Mouse (Mus musculus) granulocyte monocyte progenitor cell, adult 5-6 weeks (primary cell): ENCODE results near the gene Treml1. TPM values are rescaled to one million over a fixed set of nuclear protein-coding genes. Genes with fewer than 3 reads are reported as not detected.

ENCODE experiments used
- ATAC-seq: replicated peaks from 2 replicates; pipeline ENCODE4 v1.8.0; 2016; ENCODE audit warnings: mild to moderate bottlenecking, moderate TSS enrichment, inconsistent platforms; ENCODE audit not compliant: poor library complexity, severe bottlenecking
- total RNA-seq, 2 experiments: library from RNA; stranded (forward) in 1 of 2; stranded (reverse) in 1 of 2; fragments of 200-712, 200-1000 nt in 1 of 2; fragments of >200 nt in 1 of 2; fragmentation: Nextera tagmentation in 1 of 2; gene quantifications; 2 replicates each; pipeline ENCODE4 v1.2.3; 2014 to 2017

Treml1 gene
- total RNA-seq, 2 experiments from 2014 or later: 0.41 TPM; not detected in 1

- ATAC-seq: no peak
These were observed 3.9 kb upstream of the Treml1 start for GRCm38 (mm10) chr17:48355822-48356221.

DNA sequence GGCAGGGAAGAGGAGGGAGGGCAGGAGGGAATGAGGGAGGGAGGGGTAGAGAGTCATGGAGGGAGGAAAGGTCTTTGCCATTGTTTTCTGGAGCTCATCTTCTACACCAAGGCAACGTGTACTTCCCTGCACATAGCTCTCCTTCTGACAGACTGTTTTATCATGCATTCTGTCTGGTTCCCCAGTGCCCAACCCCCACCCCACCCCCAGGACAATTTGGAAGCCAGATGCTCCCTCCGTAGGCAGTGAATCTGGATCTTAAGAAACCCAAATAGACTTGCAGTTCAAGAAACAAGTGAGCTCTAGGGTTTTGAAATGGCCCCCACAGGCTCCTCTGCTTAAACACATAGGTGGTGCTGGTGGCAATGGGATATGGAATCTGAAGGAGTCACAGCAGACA, 1.8 kb upstream of the Treml1 start:
- no peak for ATAC-seq

DNA sequence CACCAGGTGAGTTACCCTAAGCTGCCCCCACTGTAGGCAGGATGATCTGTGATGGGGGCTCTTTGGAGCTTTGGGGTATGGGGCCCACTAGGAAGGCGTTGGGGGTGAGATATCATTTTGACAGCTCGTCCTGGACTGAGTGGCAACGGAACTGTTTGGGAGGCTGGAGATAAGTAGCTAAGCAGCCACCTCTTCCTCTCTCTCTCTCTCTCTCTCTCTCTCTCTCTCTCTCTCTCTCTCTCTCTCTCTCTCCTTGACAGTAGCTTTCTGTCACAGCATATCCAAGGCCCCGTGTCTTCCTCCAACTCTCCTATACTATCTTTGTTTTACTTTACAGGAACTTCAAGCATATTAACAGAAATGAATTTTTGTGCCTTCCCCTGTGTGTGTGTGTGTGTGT, 746 bp downstream of the Treml1 start:
- ATAC-seq: no peak

- ATAC-seq: no peak
These were observed 2.6 kb downstream of the Treml1 start for GRCm38 (mm10) chr17:48362346-48362745.

DNA sequence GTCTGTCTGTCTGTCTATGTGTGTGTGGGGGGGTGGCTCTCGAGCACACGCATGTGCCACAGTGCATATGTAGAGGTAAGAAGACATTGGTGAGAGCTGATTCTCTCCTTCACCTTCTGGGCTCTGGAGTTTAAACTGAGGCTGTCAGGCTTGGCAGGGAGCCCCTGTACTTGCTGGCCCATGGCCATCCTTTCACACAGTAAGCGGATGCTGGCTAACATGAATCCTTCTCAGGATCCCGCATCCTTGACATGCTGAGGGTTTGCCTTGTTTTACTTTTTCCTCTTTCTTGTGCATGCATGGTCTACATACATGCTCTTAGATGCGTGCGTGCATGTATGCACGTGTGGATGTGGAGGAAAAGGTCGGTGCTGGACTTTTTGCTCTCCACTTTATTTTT, 3.2 kb downstream of the Treml1 start:
- no peak for ATAC-seq

GRCm38 (mm10) chr17:48363421-48363965, 3.8 kb downstream of the Treml1 start:
- ATAC-seq: no peak

DNA sequence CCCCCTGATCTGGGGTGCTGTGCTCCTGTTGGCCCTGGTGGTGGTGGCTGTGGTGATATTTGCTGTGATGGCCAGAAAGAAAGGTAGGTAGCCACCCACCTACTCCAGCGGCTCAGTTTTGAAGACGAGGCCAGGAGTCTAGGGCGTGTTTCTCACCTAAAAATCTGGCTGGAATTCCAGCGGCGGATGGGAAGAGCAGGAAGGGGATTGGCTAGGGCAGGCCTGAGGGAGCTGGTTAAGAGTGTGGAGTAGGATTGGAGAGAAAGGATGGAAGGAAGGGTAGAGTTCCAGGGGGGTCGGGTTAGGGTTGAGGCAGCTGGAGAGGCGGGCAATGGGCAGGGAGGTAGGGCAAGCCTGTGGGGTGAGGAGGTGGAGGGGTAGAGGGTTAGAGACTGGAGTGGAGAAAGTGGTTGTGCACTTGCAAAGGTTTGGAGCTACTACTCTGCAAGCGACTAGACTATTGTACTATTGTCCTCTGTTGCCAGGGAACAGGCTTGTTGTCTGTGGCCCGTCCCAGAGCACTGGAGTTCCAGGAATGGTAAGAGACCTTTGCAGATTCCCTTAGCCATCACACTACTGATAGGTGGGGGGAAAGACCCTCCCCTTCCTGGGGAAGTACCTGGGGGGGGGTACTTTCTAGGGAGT, 5.9 kb downstream of the Treml1 start:
- no peak for ATAC-seq

DNA sequence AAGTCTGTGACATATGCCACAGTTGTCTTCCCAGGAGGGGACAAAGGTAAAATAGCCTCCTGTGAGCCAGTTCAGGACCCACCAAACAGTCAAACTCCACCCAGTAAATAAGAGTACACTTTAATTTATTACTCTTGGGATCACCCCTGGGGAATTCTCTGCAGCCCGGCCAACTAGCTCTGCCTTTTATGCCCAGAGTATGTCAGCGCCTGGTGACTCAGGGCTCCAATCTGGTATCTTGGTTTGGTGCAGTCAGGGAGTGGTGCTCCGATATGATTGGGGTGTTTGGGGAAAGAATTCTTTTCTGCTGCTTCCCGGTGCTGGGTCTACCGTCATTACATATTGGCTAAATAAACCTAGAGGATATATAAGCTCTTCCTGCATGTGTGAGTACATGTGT, 7.1 kb downstream of the Treml1 start:
- ATAC-seq: no peak

DNA sequence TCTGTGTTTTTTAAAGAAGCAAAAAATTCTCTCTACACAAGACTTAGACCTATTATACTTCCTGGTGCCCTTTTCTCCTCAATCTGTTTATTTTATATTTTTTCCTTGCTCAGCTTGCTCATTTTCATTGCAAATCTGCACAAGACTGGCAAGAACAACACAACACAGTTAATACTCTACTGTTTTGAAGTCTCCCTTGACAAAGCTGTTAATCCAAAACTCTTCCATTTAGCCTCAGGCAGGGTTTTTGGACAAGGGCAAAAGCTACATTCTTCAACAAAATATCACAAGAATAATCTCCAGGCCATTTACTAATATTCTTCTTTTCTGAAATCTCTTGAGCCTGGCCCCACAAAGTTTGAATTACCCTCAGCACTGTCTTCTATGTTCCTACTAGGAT, 11.9 kb downstream of the Treml1 start:
- ATAC-seq: no peak

DNA sequence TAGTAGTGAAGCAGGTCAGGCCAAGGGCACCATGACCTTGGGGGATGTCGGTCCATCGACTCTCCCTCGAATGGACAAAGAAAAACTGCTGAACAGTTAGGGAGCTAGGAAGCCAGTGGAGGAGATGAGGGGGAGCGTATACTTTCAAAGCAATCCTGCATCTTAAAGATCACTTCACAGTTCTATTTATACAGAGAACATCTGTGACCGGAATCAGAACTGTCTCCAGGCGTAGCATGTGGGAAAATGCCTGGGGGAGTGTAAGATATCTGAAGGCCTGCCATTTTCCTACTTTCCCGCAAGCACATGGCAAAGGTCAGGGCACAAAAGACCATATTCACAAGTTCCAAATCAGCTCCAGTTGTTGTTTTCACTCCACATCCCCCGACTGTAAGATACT, 13.3 kb downstream of the Treml1 start:
- no peak for ATAC-seq

DNA sequence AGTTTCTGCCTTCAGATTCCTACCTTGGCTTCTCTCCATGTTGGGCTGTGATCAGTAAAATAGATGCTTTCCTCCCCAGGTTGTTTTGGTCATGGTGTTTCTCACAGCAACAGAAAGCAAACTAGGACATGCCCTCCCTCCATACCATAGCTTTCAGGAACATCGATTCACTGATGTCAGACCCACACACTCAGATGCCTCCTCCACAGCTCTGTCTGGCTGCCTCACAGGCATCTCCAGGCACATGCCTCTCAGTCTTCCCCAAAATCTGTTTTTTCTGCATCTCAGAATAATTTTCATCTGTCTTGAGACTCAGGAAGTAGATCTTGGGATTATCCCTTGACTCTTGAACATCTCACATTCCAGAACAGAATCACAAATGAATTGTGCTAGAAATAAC, 16.4 kb downstream of the Treml1 start:
- ATAC-seq: no peak

DNA sequence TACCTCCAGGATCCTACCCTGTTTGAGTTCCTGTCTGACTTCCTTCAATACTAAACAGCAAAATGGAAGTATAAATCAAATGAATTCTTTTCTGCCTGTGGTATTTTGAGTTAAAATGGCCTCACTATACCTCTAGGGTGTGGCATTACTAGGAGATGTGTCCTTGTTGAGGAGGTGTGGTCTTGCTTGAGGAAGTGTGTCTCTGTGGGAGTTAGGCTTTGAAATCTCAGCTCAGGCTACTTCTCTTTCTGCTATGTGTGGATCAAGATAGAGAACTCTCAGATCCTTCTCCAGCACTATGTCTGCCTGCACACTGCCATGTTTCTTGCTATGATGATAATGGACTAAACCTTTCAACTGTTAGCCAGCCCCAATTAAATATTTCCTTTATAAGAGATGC, 19.3 kb downstream of the Treml1 start:
- peak; percentile 84 for ATAC-seq

DNA sequence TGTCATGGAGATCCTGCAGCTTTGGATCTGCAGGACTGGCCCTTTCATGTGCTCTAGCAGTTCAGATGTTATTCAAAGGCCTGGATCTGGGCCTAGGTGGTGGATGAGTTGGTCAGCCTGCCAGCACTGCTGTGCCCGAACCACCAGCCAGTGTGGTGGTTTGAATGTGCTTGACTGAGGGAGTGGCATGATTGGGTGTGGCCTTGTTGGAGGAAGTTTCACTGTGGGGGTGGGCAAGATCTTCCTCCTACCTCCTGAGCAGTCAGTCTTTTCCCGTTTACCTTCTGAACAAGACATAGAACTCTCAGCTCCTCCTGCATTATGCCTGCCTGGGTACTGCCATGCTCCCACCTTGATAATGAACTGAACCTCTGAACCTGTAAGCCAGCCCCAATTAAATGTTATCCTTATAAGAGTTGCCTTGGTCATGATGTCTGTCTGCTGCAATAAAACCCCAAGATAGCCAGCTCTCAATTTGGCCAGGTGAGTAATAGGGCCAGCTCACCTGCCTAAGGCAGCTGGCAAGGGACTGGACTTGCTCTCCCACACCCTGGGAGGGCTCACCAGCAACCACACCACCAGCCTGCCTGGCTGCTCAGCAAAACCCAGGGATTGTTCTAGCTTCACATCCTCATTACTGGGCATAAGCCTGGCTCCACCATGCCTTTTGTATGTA, 26.2 kb downstream of the Treml1 start:
- peak; percentile 27; the same call in 1 of the 2 replicates for ATAC-seq

DNA sequence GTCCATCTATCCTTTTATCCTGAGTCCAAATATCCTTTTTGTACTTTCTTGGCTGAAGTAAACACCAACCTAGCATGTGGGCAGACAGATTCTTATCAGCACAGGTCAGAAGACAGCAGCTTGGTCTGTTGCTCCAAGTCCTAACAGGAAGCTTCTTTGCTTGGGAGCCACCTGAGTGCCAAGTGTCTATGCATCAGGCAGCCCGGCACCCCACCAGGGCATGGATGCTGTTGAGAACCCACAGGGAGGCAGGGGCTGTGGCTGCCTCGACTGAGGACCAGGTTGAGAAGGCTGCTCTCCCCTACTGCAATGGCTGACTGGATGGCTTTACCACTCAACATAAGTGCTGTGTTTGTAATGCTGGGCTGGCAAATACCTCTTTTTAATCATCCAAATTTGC, 28.9 kb downstream of the Treml1 start:
- ATAC-seq: no peak

GRCm38 (mm10) chr17:48389442-48389841, 29.7 kb downstream of the Treml1 start:
- no peak for ATAC-seq

GRCm38 (mm10) chr17:48391446-48391845, 31.7 kb downstream of the Treml1 start:
- no peak for ATAC-seq

DNA sequence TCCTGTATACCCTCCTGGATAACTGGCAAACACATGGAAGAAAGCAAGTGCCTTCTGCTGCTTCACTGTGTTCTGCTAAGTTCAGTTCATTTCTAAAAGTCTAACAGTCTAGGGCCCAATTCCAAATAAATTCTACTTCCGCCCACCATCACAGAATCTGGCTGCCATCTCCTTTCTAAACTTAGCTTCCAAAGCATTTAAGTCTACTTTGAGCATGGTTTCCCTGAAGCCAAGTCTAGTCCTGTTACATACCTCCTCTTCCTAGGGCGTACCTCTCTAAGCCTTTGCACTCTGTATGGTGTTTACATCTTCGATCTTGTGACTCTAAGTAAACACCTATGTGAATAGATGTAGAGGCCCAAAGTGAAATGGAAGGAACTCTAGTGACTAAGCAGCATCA, 32.9 kb downstream of the Treml1 start:
- no peak for ATAC-seq

DNA sequence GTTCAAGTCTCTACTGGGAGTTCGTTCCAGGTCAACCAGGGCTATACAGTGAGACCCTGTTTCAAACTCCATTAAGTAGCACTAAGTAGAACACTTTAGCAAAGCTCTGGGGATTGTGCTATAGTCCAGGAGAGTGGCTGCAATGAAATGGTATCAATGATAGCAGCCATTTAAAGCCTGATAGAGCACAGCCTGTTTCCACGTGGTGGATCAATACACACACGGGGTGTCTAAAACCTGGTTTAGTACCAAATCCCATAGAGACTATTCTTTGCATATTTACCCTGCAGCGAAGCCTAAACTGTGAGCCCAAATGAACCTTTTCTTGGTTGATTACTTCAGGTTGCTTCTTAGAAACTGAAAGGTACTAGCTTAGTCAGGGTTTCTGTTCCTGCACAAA, 42.0 kb downstream of the Treml1 start:
- ATAC-seq: no peak

DNA sequence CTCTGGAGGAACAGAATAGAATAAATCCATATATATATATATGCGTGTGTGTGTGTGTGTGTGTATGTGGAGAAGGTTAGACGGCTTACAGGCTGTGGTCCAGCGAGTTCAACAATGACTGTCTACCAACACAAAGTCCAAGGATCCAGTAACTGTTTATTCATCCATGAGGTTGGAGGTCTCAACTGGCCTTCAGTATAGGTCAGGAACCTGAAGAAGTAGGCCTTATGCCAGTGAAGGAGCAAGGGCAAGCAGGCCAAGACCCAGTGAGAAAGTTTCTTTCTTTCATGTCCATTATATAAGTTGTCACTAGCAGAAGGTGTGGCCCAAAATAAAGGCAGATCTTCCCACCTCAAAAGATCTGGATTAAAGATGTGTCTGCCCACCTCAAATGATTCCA, 43.0 kb downstream of the Treml1 start:
- no peak for ATAC-seq

DNA sequence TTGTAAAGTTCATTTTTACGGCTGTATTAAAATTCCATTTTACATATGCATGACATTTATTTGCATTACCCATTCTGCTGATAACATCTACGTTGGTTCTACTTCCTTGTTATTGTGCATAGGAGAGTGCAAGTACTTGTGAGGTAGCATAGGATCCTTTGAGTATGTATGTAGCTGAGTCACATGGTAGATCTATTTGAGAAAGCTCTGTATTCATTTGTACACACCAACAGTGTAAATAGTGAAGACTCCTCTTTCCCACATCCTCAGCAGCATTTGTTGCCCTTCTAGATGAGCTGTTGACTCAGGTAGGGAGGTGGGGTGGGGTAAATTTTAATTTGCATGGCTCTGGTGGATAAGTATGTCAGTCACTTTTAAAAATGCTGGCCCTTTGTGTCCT, 44.1 kb downstream of the Treml1 start:
- no peak for ATAC-seq

GRCm38 (mm10) chr17:48404706-48405105, 45.0 kb downstream of the Treml1 start:
- ATAC-seq: no peak

GRCm38 (mm10) chr17:48407154-48407553, 47.4 kb downstream of the Treml1 start:
- no peak for ATAC-seq
